Mouse (Mus musculus) urinary bladder, postnatal 4 days (tissue): ENCODE results near the gene Fabp3.

Experiments
- DNase-seq, 2 experiments: peaks; one replicate each; pipeline ENCODE4 v3.0.0; 2021 to 2022; ENCODE audit warnings: low spot score in 2 of 2

The Fabp3 gene

DNA sequence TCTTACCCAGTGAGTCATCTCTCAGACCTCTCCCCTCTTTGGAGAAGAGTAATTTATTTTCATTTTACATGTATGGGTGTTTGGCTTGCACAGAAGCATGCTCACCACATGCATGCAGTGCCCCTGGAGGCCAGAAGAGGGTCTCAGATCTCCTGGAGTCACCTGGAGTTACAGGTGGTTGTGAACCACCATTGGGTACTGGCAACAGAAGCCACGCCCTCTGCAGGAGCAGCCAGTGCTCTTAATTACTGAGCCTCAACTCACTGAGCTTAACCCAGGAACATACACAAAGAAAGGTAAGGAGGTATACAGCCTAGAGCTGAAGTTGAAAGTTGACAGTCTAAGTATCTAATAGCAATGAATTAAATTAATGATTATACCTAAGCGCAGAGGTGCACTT lies 17.1 kb downstream of the Fabp3 start:
- no peak for DNase-seq

DNA sequence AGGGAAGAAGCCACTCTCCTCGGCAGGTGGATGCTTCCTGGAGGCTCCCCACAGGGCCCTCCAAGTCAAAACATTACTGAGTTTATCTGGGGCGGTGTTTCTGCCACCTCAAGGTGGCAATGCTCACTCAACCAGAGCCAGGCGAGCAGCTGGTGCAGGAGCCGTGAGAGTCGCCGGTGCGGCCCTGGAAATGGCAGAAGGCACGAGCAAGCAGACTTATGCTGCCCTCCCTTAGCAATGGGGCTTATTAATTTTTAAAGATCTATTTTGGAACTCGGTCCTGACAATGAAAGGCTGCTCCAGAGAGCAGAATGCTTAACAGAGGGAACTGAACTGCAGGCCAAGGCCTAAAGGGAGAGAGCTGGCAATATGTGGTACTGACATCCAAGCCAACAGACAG lies 19.0 kb downstream of the Fabp3 start:
- no peak for DNase-seq

DNA sequence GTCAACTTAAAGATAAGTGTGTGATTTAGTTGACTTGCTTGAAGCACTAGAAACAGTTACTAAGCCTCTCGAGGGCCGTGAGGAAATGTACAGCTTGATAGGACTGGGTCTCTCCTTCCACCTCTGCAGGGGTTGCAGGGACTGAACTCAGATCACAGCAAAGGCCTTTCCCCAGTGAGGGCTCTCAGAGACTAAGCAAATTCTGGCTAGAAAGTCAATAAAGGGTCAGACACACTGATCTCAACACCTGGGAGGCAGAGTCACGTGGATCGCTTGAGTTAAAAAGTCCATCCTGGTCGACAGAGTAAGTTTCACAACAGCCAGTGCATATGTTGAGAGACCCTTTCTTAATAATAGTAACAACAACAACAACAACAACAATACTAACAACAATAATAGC lies 27.5 kb downstream of the Fabp3 start:
- DNase-seq = no peak

DNA sequence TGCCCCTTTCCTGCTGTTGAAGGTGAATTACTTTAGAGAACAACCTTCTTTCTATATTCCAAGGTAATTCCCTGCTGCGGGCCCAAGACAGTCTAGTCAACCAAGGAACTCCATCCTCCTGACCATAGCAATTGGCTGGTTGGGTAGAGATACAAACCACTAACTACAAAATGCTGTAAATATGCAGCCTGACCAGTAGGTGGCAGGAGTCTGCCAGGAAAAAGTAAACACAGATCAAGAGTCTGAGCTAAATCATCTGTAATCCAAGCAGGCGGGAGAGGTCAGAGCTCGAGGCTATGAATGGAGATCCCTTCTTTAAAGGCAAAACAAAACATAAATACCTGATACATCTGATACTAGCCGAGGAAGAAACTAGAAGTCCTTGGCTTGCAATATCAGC lies 33.3 kb downstream of the Fabp3 start:
- DNase-seq = peak in 1 of 2 experiments; percentile 32

DNA sequence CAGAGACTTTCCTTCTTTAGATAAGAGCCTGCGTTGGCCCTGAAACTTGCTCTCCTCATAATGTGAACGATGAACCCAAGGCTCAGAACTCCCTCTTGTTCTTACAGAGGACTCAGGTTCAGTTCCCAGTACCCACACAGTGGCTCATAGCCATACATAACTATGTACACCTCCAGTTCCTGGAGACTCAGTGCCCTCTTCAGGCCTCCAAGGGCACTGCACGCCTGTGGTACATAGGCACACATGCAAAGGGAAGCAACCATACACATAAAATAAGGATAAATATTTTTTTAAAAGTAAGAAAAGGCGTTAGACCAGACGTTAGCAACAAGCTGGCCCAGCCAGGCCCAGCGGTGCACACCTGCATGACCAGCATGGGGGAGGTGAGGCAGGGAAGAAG lies 41.3 kb downstream of the Fabp3 start:
- no peak for DNase-seq

DNA sequence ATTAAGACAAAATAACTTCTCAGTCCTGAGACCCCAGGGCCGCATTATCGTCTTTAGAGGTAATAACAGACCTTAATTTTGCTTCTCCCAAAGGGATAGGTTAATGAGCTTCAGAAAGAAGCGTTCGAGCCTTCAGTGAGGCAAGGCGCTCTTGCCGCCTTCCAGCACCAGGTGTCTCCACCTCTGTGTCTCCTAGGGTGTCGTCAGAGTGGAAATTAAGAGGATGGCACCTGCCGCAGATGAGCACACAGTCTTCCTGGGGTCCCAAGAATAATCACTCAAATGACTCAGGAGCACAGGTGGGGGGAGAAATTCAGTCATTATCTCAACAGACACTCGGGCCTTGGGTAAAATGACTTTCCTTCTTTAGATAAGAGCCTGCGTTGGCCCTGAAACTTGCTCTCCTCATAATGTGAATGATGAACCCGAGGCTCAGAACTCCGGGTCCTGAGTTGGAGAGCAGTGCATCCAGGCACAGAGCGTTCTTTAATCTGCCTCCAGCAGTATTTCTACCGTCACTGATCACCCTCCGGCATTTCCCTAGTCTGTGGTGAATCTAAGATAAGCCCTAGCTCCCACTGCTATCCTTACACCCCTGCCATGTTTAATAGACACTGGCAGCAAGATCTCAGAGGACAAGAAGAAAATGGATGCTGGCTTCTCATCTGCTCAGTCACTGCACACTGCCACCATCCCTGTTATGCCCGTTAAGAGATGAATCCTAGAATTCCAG lies 42.5 kb downstream of the Fabp3 start:
- no peak for DNase-seq

DNA sequence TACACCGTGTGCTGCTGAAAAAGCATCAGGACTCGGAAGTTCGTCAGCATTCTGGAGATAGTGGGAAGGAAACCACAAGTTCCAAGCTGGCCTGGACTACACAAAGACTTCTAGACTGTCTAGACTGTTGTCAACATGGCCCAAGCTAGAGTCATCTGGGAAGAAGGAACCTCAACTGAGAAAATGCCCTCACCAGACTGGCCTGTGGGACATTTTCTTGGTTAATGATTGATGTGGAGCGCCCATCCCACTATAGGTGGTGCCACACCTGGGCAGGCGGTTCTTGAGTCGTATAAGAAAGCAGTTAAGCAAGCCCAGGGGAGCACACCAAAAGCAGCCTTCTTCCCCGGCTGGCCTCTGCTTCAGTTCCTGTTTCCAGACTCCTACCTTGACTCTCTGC lies 44.2 kb downstream of the Fabp3 start:
- DNase-seq = no peak

DNA sequence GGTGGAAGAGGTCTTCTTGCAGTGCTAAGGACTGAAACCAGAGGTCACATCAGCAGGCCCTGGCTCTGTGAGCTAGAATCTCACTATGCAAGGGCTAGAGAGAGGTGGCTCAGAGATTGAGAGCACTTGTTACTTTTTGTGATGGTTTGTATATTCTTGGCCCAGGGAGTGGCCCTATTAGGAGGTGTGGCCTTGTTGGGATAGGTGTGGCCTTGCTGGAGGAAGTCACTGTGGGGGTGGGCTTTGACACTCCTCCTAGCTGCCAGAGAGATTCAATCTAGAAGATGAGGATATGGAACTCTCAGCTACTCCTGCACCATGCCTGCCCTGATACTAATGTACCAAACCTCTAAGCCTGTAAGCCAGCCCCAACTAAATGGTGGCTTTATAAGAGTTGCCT lies 49.6 kb downstream of the Fabp3 start:
- no peak for DNase-seq

DNA sequence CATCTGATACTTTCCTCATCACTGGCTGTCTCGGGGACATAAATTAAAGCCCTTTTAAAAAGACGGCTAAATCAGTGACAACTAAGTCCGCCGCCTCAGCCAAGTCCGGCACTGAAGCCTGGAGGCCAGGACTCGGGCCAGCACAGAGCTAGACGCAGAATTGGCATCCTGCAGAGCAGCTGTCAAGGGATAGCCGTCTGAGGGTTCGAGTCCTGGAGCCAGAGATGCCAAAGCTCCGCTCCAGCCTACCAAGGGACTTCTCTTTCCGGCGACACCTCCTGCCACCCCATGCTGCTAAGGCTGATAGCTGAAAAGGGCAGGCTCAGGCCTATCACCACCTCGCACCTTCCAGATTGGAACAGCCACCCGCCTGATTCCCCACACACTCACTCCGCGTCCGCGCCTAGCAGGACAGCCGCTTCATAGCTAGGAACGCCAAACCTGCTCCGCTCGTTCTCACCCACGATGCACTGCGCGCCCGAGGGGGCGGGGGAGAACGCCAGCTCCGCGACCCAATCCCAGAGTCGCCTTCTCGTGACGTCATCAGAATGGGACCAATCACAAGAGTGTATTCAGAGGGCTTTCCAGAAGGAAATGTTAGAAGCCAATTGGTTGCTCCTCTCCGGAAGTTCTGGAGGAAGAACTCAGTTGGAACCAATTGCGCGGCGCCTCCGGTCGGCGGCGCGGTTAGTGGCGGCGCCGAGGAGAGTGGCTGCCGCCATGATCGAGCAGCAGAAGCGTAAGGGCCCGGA lies 51.3 kb downstream of the Fabp3 start, which contains the start of the genes Zcchc17 and Snrnp40:
Zcchc17 (minus strand) TSS at position 458 of the 752 bp plus-strand sequence.
Snrnp40 (plus strand) TSS at position 647 of the 752 bp plus-strand sequence.
- DNase-seq = peak; percentile 98 to 99

DNA sequence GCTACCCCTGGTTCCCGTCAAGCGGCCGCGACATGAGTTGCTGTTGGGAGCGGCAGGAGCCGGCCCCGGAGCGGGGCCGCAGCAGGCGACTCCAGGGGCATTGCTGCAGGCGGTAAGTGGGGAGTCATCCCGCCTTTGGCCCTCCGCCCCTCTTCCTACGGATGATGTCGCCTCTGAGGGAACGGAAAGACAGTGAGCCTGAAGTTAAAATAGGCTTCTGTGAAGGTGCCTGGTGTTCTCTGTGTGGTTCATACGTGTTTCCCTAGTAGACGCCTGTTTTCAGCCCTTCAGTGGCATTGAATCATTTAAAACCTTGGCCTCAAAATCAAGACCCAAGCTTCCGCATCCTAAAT lies 51.8 kb downstream of the Fabp3 start:
- DNase-seq = no peak
